Comparison of ENCODE assay signal across 8 mouse cellular contexts in the genomic region with DNA sequence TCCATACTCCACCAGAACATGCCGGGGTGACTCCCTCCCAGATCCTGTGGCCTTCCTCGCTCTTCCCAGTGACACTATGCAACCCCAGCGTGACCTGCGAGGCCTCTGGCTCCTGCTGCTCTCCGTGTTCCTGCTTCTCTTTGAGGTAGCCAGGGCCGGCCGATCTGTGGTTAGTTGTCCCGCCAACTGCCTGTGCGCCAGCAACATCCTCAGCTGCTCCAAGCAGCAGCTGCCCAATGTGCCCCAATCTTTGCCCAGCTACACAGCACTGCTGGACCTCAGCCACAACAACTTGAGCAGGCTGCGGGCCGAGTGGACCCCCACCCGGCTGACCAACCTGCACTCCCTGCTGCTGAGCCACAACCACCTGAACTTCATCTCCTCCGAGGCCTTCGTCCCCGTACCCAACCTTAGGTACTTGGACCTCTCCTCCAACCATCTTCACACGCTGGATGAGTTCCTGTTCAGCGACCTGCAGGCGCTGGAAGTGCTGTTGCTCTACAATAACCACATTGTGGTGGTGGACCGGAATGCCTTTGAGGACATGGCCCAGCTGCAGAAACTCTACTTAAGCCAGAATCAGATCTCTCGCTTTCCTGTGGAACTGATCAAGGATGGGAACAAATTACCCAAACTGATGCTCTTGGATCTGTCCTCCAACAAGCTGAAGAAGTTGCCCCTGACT. TPM values are rescaled to one million over a fixed set of nuclear protein-coding genes. Genes with fewer than 3 reads are reported as not detected.
DNase-seq lines count a peak whose midpoint lies in the region; ATAC-seq and TF ChIP-seq lines count a peak whose summit lies in the region.

No protein-coding gene starts in this region.

- DNase-seq in heart, embryonic 10.5 days (ENCODE audit: low spot score) = no peak
- DNase-seq in heart, postnatal 4 days = no peak
- no peak for DNase-seq in ES-E14 (ENCODE audit: low read depth, low spot score)
- no peak for DNase-seq in urinary bladder, postnatal 36 days (ENCODE audit: low spot score in 2 of 2)
- DNase-seq in frontal cortex, postnatal 14 days (ENCODE audit: low spot score in 2 of 2) = no peak
- no peak for DNase-seq in ovary, adult 18-20 months (ENCODE audit: low spot score)

- no peaks in the 10 kb centered on the region for H3K36me3 ChIP-seq in heart, embryonic 10.5 days
- H3K36me3 ChIP-seq in ES-E14 (ENCODE audit: control insufficient read depth, insufficient read depth, low read length, poor library complexity, severe bottlenecking) = no peaks in the 10 kb centered on the region; the same call in 1 of the 2 replicates
- H3K36me3 ChIP-seq in forebrain, embryonic 16.5 days (ENCODE audit: control insufficient read depth, insufficient read depth) = no peaks in the 10 kb centered on the region
- no peaks in the 10 kb centered on the region for H3K36me3 ChIP-seq in liver, embryonic 15.5 days (replicated peaks)

- H3K27me3 ChIP-seq in heart, embryonic 10.5 days (ENCODE audit: insufficient read depth, poor library complexity, severe bottlenecking) = peaks cover 53% of the 10 kb centered on the region
- H3K27me3 ChIP-seq in forebrain, embryonic 16.5 days (replicated peaks; ENCODE audit: control insufficient read depth, insufficient read depth, low read length) = no peaks in the 10 kb centered on the region
- peaks cover 62% of the 10 kb centered on the region for H3K27me3 ChIP-seq in liver, embryonic 15.5 days

- ATAC-seq in forebrain, embryonic 16.5 days = peak; percentile 8; the same call in 1 of the 2 replicates
- no peak for ATAC-seq in liver, embryonic 15.5 days (ENCODE audit: insufficient read depth)

- H3K4me1 ChIP-seq in heart, embryonic 10.5 days = peaks cover 26% of the 10 kb centered on the region
- peaks cover 3 to 23% of the 10 kb centered on the region in 2 experiments; a peak in 2 of 4 replicates for H3K4me1 ChIP-seq in ES-E14 (ENCODE audit: control insufficient read depth in 2 of 2, insufficient read depth in 2 of 2, low read length in 2 of 2, poor library complexity in 1 of 2)
- H3K4me1 ChIP-seq in forebrain, embryonic 16.5 days (replicated peaks; ENCODE audit: control insufficient read depth, insufficient read depth, low read length) = peaks cover 28% of the 10 kb centered on the region
- H3K4me1 ChIP-seq in liver, embryonic 15.5 days (replicated peaks) = peaks cover 15% of the 10 kb centered on the region

- peak overlapping the region; percentile 80 for H3K4me2 ChIP-seq in forebrain, embryonic 16.5 days (ENCODE audit: low read length)
- peak overlapping the region; percentile 88 for H3K4me2 ChIP-seq in liver, embryonic 15.5 days

- in situ Hi-C loops in ES-E14 (cut with MboI; ENCODE audit: low sequenced_read_pairs in 2 of 2, unreplicated experiment in 2 of 2) = no loop called here

- H3K9ac ChIP-seq in ES-E14 (ENCODE audit: insufficient read depth, low read depth, low read length, poor library complexity, severe bottlenecking) = no peak overlapping the region
- H3K9ac ChIP-seq in forebrain, embryonic 16.5 days (replicated peaks; ENCODE audit: low read depth, low read length) = peak overlapping the region; percentile 81
- no peak overlapping the region for H3K9ac ChIP-seq in liver, embryonic 15.5 days

- H3K4me3 ChIP-seq in heart, embryonic 10.5 days = peak overlapping the region; percentile 92; the same call in 1 of the 2 replicates
- H3K4me3 ChIP-seq in ES-E14 (ENCODE audit: insufficient read depth in 1 of 2, low read depth in 1 of 2, low read length in 2 of 2, poor library complexity in 1 of 2, severe bottlenecking in 1 of 2) = peak overlapping the region; percentile 88 to 96; a peak in 2 of 4 replicates
- H3K4me3 ChIP-seq in forebrain, embryonic 16.5 days (replicated peaks; ENCODE audit: low read length) = peak overlapping the region; percentile 74
- peak overlapping the region; percentile 66; the same call in 1 of the 2 replicates for H3K4me3 ChIP-seq in liver, embryonic 15.5 days (replicated peaks)

- WGBS in heart, embryonic 10.5 days = 59% methylated on average over 20 of the region's 20 CpGs
- 59% methylated on average over 20 of the region's 20 CpGs for WGBS in forebrain, embryonic 16.5 days
- WGBS in liver, embryonic 15.5 days (ENCODE audit: insufficient replicate concordance) = 47% methylated on average over 20 of the region's 20 CpGs

- no peaks in the 10 kb centered on the region for H3K9me3 ChIP-seq in heart, embryonic 10.5 days
- no peaks in the 10 kb centered on the region for H3K9me3 ChIP-seq in ES-E14 (ENCODE audit: control insufficient read depth, insufficient read depth, low read depth, low read length)
- no peaks in the 10 kb centered on the region for H3K9me3 ChIP-seq in forebrain, embryonic 16.5 days (ENCODE audit: control insufficient read depth, low read length)
- no peaks in the 10 kb centered on the region for H3K9me3 ChIP-seq in liver, embryonic 15.5 days (replicated peaks)

- H3K27ac ChIP-seq in heart, embryonic 10.5 days = no peak overlapping the region
- H3K27ac ChIP-seq in ES-E14 (ENCODE audit: insufficient read depth, low read depth, low read length, poor library complexity, severe bottlenecking) = no peak overlapping the region
- H3K27ac ChIP-seq in forebrain, embryonic 16.5 days (ENCODE audit: low read length) = no peak overlapping the region
- H3K27ac ChIP-seq in liver, embryonic 15.5 days (replicated peaks) = no peak overlapping the region

TF ChIP-seq in ES-E14, 5 proteins besides CTCF, POLR2A, EP300 and RAD21:
- TF ChIP-seq HCFC1 (IDR thresholded peaks at IDR 0.05; ENCODE audit: borderline replicate concordance, insufficient read depth, low read length) = no peak
- no peak for TF ChIP-seq ZC3H11A (IDR thresholded peaks at IDR 0.05; ENCODE audit: borderline replicate concordance, low read depth, low read length)
- no peak for TF ChIP-seq ZNF384 (IDR thresholded peaks at IDR 0.05; ENCODE audit: low read depth, low read length)
- TF ChIP-seq CHD2 (IDR thresholded peaks at IDR 0.05; ENCODE audit: low read depth, low read length) = no peak
- TF ChIP-seq MAFK (IDR thresholded peaks at IDR 0.05; ENCODE audit: insufficient read depth, low read depth, low read length) = no peak

RNA-seq across cellular contexts. Expression of gene Amigo1, which starts 1.1 kb away (rescaled TPM):
- 1.4 and 3.3 TPM in 2 replicates for polyA plus RNA-seq in heart, embryonic 10.5 days (2016; fragmentation: Nextera tagmentation; extraction: Ambion mirVana)
- total RNA-seq in heart, postnatal 4 days (2021) = 1 to 10 TPM; 7.1 to 8.1 TPM
- 2.1 and 5.5 TPM in 2 replicates for total RNA-seq in ES-E14 (2012; rRNA removed)
- polyA plus RNA-seq in forebrain, embryonic 16.5 days (2015; fragmentation: Nextera tagmentation; extraction: Ambion mirVana) = 10.1 and 12.0 TPM in 2 replicates
- 0.75 and 1.1 TPM in 2 replicates for polyA plus RNA-seq in liver, embryonic 15.5 days (2015; fragmentation: Nextera tagmentation; extraction: Ambion mirVana)

RNA-seq across cellular contexts. Expression of gene Cyb561d1, which starts 13.8 kb away (rescaled TPM):
- polyA plus RNA-seq in heart, embryonic 10.5 days (2016; fragmentation: Nextera tagmentation; extraction: Ambion mirVana) = 3.1 and 3.9 TPM in 2 replicates
- 1 to 10 TPM; 4.9 to 5.4 TPM for total RNA-seq in heart, postnatal 4 days (2021)
- 2.2 and 3.9 TPM in 2 replicates for total RNA-seq in ES-E14 (2012; rRNA removed)
- 4.1 and 5.7 TPM in 2 replicates for polyA plus RNA-seq in forebrain, embryonic 16.5 days (2015; fragmentation: Nextera tagmentation; extraction: Ambion mirVana)
- polyA plus RNA-seq in liver, embryonic 15.5 days (2015; fragmentation: Nextera tagmentation; extraction: Ambion mirVana) = 2.2 TPM in 2 replicates

RNA-seq across cellular contexts. Expression of gene Atxn7l2, which starts 23.5 kb away (rescaled TPM):
- polyA plus RNA-seq in heart, embryonic 10.5 days (2016; fragmentation: Nextera tagmentation; extraction: Ambion mirVana) = 9.2 and 11.7 TPM in 2 replicates
- 1 to 10 TPM; 6.9 to 7.7 TPM for total RNA-seq in heart, postnatal 4 days (2021)
- 9.1 and 9.5 TPM in 2 replicates for total RNA-seq in ES-E14 (2012; rRNA removed)
- polyA plus RNA-seq in forebrain, embryonic 16.5 days (2015; fragmentation: Nextera tagmentation; extraction: Ambion mirVana) = 30.7 and 33.8 TPM in 2 replicates
- 2.0 and 2.6 TPM in 2 replicates for polyA plus RNA-seq in liver, embryonic 15.5 days (2015; fragmentation: Nextera tagmentation; extraction: Ambion mirVana)

RNA-seq across cellular contexts. Expression of gene Gpr61, which starts 32.6 kb away (rescaled TPM):
- 0.11 and 0.33 TPM in 2 replicates for polyA plus RNA-seq in heart, embryonic 10.5 days (2016; fragmentation: Nextera tagmentation; extraction: Ambion mirVana)
- not detected for total RNA-seq in heart, postnatal 4 days (2021)
- 0.09 and 0.16 TPM in 2 replicates for total RNA-seq in ES-E14 (2012; rRNA removed)
- 2.4 and 4.3 TPM in 2 replicates for polyA plus RNA-seq in forebrain, embryonic 16.5 days (2015; fragmentation: Nextera tagmentation; extraction: Ambion mirVana)
- 0.02 TPM in 1 of 2 replicates, not detected in the other for polyA plus RNA-seq in liver, embryonic 15.5 days (2015; fragmentation: Nextera tagmentation; extraction: Ambion mirVana)

RNA-seq across cellular contexts. Expression of gene Sypl2, which starts 39.2 kb away (rescaled TPM):
- polyA plus RNA-seq in heart, embryonic 10.5 days (2016; fragmentation: Nextera tagmentation; extraction: Ambion mirVana) = 0.39 and 1.0 TPM in 2 replicates
- 1 to 10 TPM; 2.6 to 4.1 TPM for total RNA-seq in heart, postnatal 4 days (2021)
- total RNA-seq in ES-E14 (2012; rRNA removed) = 0.62 and 1.6 TPM in 2 replicates
- 1.7 and 2.3 TPM in 2 replicates for polyA plus RNA-seq in forebrain, embryonic 16.5 days (2015; fragmentation: Nextera tagmentation; extraction: Ambion mirVana)
- polyA plus RNA-seq in liver, embryonic 15.5 days (2015; fragmentation: Nextera tagmentation; extraction: Ambion mirVana) = 0.39 and 0.78 TPM in 2 replicates
